Mouse (Mus musculus): ENCODE measurements at regions not wholly inside any gene's neighbourhood (a gene's known extent, or its start where the extent isn't known, plus 50 kb on each side); places are given as distances from the start of the nearest gene placed in this dataset.

DNA sequence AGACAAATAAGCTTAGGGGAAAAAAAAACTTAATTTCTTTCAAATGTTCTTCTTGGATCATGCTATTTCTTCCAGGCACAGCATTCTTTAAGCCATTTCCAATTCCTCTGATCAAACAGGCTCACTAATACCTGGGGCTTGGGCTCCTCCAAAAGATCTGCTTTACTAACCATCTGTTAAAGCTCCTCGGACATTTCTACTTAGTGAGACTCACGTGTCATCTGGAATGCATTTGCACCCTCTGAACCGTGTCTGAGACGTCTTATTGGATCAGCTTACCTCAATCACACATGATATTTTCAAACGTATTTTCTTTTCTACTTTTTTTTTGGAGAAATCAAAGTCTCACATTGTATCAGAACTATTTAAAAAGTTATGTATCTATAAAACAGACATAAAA is 132.4 kb downstream of the Npr3 start:
- no peak for DNase-seq

DNA sequence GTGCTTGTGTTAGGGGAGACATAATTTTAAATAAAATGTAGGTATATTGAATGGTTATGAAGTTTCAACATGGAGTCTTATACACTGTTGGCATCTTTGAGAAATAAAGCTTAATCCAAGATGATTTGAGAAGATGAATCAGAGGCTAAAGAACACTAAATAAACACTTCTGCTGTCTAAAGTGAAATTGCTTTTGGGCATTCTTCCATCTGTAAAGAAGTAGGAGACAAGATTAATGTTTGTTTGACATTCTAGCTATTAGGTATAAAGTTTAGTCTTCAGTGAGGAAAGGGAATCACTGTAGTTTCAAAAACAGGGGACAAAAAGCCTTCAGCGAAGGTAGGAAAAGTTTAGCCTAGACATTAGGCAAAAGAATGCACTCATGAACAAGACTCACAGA is 136.5 kb downstream of the Npr3 start:
- DNase-seq: no peak

DNA sequence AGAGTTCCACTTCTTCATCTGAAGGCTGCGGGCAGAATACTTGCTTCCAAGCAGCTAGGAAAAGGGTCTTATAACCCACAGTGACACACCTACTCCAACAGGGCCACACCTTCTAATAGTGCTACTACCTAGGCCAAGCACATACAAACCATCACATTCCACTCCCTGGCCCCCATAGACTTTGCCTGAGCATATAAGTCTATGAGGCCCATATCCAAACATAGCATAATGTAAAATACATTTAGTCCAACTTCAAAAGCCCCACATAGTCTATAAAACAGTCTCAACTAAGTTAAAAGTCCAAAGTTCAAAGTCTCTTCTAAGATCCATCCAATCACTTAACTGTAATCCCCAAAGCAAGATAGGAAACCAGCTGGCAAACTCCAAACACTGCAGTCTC is 149.1 kb downstream of the Npr3 start:
- no peak for DNase-seq

DNA sequence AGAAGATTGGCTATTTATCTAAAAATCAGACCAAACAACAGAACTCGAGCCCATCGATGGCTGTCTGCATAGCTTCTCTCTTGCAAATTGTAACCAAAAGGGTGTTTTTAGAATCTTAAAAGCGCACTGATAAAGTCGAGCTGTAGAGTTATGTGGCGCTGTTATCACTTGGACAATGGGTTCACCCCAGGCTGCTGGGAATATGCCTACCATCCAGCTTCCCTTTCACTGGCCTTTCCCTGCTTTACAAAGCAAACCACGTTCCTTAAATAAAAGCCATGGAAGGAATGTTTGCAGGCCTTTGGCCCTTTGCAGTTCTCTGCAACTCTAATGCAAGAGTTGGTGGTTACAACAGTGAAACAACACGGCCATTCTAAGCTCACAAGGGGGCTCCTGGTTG is 150.3 kb downstream of the Npr3 start:
- DNase-seq: no peak

DNA sequence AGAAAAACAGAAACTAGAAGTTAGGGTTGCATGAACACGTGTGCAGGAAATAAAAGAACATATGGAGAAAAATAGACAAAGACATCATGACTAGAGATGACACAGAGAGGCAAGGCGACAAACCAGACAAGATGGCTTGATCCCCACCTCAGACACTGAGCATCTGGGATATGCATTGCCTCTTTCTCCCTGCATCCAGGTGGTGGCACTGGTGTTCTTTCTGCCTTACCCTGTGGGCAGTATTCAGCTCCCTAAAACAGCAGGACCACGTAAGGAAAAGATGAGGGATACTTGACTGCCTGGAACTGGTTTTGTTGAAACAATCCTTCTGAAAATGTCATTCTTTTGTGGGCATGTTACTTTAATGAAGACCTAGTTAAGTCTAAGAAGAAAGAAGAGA is 153.9 kb downstream of the Npr3 start:
- DNase-seq: peak; percentile 57

DNA sequence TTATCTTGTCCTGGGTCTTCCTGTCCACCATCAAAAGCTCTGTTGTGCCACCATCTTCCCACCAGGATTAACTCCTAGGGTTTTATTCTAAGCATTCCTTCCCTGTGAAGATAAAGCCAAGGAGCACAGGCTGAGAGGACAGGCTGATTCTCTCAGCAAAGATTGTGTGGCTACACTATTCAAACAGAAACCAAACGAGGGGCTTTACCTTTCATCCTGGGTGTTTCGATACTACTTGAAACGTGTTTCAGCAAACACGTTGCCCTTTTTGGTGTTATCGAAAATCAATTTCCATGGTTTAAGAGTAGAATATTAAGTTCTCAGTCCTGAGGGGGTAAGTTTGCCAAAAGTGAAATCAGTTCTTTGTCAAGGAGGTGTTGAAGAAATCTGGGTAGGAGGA is 156.2 kb downstream of the Npr3 start:
- no peak for DNase-seq

DNA sequence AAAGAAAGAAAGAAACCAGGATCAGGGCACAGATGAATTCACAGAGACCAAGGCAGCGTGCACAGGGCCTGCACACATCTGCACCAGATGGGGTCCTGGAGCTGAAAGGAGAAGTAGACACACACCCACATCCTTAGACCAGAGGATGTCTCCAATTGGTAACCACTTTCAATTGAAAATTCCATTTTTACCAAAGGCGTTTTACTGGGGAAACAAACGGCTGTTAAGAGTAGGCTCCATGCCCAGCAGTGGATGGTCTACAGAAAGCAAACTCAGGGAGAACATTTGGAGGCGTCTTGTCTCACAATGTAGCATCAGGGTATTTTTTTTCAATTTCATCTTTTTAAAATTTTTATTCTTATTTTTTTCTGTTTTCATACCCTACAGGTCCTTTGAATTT is 157.6 kb downstream of the Npr3 start:
- DNase-seq: no peak

DNA sequence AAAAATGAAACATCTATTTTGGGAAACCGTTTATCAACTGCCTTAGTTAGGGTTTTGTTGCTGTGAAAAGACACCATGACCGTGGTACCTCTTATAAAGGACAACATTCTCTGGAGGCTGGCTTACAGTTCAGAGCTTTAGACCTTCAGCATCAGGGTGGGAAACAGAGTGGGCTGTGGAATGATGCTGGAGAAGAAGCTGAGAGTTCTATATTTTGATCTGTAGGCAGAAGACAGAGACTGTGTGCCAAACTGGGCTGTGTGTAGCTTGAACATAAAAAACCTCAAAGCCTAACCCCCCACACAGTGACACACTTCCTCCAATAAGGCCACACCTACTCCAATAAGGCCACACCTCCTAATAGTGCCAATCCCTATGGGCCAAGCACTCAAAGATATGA is 158.8 kb downstream of the Npr3 start:
- DNase-seq: no peak

DNA sequence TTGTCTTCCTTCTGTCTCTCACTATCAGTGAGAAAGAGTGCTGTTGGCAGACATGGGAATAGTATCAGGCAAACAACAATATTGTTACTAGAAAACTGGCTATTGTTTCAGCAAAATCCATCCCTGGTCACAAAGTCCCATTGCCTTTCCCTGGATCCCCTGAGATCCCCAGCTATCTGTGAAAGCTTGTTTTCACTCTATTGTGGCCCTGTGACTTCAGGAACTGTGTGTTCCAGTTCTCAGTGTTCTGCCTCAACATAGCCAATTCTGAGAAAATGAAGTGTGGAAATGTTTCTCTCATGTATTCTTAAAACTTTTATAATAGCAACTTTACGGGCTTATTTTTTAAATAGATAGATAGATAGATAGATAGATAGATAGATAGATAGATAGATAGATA is 160.3 kb downstream of the Npr3 start:
- DNase-seq: no peak

DNA sequence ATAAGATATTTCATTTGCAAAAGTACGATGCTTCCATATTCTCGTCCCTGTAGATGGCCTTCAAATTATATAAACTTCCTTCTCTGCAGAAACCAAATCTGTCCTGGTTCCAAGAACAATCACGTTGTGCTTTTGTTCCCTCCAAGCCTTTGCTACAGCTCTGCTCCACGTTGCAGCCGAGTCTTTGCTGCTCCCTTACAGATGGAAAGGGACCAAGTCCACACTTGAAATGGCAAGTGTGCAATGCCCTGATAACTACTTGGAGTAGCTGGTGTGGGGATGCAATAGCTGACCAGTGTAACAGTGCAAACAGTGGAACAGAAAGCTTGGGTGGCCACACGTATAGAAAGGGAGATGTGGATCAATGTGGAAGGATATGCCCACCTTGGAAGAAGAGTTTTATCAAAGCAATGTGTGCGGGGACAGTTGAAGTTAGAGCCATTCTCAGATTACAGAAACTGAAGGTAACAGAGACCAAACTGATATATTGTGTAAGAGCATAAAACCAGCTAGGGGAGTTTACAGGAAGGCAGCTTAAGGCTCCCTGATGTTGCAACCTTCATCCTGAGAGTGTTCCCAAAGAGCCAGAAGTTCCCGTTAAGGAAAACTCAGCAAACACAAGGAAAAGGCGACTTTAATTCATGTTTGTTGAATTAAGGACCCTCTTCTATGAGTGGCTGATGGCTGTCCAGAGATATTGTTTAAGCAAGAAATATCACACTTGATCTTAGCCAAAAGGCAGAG is 161.3 kb downstream of the Npr3 start:
- no peak for DNase-seq

DNA sequence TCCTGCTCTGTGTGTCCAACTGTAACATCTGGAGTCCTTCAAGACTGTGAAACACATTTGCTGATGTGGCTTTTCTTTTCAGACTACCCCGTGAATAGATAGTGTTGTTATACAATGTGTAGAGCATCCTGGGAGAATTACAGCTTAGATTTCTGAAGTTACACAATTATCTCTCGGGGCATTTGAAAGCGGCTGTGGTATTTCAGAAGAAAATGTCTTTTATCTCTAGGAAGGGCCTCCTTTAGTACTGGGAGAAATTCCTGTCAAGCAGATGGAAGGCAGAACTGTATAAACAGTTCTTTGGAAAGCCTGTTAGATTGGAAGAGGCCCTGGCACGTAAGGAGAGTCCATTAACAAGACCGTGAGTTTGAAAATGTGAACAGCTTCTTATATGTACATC is 162.2 kb downstream of the Npr3 start:
- no peak for DNase-seq

DNA sequence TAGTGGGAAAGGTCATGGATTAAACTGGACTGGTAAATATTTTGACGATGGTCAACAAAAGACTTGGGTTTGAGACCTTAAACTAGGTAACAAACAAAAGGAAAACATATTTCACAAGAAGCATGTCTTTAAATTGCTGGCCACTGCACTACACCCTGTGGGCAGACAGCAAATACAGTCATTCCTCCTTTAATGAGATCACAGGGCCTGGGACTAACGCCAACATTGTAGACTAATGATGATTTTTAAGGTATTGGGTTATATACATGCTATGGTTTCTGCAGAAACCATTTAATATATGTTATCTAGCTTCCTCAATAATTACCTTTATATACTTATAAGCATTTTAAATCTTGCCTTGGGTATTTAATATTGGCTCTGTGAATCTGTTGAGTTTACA is 162.8 kb downstream of the Npr3 start:
- DNase-seq: no peak

DNA sequence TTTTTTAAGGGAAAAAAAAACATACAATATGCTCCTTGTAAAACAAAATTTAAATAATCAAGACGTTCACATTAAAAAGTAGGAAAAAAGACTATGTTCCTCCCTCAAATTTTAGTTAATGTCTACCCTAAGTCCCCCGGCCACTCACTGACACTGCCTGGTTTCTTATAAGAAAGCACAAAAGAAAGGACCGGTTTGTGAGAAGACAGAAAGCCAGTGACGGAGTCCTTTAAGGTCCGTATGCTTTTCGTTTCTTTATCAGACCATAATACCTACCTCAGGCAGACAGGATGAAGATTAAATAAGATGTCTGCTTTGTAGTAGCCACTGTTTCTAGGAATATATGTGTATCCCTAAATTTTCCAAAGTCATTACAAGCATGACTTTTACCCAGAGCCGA is 164.3 kb downstream of the Npr3 start:
- DNase-seq: no peak

DNA sequence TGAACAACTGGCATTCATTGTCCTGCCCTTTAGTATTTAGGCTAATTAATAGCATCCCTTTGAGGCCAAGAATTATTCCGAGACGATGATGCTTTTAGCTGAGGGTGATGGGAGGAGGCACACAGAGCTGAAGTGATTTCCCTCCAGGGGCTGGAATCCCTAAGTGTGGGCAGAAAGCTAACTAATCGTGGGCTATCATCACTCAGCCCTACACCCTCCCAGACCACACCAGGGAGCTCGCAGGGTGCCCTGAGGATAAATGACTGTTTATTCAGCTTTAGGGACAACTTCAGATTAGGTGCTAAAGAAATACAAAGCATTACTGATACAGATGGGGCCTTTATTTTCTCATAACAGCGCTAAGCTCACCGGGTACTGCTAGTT is 164.7 kb downstream of the Npr3 start:
- no peak for DNase-seq

DNA sequence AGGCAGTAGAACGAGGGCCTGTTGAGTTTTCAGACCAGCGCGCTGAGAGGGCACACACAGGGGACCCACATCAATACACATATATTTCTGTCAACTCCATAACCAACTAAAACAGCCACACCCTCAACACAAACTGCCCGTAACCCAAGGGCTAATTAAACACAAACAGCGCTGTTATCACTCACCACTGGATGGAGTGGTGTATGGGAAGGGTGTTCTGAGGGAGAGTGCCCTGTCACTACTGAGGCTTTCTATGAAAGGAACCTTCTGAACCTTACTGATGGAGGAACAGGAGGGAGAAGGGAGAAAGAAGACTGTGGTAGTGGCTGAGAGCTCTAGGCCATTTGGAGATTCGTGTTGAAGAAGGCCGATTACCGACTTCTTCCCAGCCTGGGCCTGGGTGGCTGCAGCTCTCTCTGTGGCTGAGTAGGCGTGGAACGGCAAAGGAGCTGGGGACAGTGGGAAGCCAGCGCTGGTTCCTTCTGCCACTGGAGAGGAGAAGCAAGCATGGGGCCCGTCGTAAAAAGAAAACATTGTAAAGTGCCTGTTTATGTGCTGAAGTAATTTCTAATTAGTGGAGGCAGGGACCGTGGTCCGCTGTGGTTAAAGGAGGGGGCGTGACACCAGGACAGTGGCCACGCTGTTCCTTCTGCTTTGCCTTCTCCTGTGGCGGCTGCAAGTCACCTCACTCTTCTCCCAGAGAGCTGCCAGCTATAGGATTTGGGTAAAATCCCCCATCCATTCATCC is 165.3 kb downstream of the Npr3 start:
- no peak for DNase-seq

DNA sequence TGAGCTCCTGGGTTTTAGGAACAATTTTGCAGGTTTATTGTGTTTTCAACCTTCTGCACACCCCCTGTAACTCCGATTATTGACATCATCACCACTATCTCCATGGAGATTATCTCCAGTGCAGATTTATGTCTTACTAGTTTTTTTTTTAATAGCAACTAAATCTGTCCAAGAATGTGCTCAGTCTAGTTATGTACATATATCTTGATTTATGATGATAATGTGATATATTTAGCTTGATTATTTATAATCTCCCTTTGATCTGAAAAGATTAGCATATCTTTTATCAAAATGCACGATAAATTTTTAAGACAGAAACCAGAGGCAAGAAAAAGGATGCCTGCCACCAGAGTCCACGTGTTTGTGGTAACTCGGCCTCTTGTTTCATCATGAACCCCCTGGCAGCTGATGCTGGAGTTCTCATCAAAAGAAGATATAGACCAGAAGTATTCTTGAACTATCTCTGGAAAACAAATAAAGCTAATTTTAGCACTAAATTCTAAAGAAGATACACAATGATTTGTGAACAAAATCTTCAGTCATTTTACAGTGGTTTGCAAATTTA is 169.6 kb downstream of the Npr3 start:
- DNase-seq: no peak

DNA sequence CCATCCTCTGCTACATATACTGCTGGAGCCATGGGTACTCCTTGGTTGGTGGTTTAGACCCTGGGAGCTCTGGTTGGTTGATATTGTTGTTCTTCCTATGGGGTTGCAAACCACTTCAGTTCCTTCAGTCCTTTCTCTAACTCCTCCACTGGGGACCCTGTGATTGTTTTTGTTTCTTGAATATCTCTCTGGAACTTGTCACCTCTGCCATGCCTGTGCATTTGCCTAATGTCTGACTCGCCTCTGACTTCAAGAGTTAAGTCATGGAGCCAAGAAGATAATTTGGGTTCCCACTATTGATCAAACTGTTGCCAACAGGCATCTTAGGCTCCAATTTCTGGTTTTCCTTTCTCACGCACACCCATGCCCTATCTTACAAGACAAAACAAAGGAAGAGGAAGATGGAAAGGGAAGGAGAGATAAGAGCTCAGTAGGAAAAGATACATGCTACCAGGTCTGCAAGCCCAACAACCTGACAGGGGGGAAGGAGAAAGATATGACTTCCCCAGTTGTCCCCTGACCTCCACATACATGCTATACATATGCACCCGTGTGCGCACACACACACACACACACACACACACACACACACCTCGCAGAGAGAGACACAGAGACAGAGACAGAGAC is 172.3 kb downstream of the Npr3 start:
- no peak for DNase-seq

DNA sequence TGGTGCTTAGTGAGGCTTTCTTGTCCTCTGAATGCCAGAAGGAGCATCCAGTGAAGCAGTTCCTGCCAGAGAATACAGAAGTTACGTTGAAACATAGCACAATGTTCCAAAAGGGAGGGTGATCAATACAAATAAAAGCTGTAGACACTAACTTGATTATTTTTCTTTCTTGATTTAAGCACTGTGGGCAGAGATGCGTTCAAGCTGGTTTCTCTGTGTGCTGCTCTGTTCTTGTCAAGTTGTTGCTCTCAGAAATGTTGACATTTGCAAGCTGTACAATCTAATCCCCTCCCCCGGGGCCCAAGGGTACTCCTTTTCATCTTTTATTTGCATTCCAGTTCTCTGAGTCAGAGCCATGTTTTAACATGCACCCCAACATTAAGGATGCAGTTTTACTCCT is 177.7 kb downstream of the Npr3 start:
- DNase-seq: no peak

DNA sequence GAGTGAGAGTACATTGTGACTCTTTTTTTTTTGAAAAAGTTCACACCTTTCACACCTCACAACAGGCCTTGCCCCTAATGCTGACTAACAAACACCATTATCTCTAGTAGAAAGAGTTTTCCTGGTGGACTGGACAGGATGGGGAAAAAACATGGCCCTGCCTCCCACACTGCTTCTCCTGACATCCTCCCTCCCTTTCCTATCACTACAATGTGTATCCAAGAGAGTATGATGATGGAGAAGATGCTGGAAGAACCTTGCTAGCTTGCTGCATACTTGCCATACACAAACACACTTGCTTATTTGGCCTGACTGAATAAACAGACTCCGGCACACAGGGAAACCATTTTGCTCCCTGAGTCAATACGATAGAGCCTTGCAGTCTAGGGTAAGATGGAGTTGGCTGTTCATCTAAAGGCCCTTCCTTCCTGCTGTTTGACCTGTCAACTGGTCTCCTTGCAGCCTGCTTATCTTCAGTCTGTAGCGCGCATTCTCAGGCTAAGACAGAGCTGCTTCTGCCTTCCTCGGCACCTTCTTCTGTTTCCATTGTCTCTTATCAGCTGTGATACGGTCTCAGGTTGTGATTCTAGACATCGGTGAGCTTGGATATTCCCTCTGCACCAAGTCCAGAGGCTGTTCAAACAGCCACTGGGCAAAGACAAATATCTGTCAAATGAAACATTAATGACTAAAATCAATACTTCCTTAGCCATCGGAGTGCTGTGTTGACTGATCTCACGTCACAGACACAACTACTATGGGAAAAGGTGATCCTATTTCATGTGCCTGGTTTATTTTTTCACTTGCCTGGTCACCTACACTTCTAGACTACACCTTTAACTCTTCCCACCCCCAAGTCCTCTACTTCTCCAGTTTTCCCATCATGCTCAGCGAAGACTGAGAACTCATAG is 181.2 kb downstream of the Npr3 start:
- no peak for DNase-seq

DNA sequence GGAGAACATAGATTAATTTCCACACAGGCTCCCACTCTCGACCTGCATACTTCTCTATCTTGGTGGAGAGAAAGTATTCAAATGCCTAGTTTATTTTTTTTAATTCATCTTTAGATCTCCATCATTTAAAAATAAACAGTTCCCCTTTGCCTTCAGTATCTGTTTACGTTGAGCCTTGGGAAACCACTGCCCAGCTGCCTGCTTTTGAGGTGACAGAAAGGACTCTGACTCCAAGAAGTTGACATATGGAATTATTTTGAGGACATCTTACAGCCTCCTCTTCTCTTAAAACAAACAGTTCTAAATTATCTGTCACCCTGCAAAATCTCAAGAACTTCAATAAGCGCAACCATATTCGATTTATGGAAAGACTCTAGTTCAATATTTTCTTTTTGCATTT is 186.4 kb downstream of the Npr3 start:
- DNase-seq: no peak

DNA sequence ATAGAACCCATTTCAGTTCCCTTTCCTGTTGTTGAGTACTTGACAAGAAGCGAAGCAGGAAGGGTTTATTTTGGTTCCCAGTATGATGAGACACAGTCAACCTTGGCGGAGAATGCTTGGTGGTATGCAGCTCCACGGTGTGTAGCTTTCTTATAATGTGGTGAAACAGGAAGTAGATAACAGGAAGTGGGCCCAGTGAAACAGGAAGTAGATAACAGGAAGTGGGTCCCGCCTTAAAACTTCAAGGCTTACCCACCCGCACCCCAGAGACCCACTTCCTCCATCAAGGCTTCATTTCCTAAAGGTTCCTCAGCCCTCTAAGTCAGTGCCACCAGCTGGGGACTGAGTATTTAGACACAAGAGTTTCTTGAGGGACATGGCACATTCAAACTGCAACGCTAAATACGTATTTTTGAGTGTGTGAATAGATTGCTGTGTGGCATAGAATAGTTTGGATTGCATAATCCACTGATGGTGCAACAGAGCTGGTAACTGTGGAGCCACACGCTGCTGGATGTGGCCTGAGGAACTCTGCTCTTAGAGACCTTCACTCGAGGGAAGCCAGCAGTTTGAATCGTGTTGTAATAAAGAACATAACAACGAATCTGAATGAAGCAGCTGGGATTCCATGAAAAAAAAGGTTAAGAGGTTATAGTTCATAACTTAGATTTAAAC is 190.8 kb downstream of the Npr3 start:
- DNase-seq: no peak
